8 mouse cellular contexts compared by ENCODE assay signal in genomic region chr1:74816612-74817199, GRCm38 (mm10). TPM values are rescaled to one million over a fixed set of nuclear protein-coding genes. Genes with fewer than 3 reads are reported as not detected.
DNase-seq lines count a peak whose midpoint lies in the region; ATAC-seq lines count a peak whose summit lies in the region.

No protein-coding gene starts in this region.

- ATAC-seq in hindbrain, embryonic 15.5 days (ENCODE audit: low FRiP score, low read depth), result peak; percentile 88

- DNase-seq in R1 (ENCODE audit: low read depth, low spot score), result peak; percentile 95
- peak; percentile 89 to 92 for DNase-seq in cerebellum, postnatal 36 days
- DNase-seq in frontal cortex, postnatal 36 days (ENCODE audit: low spot score in 2 of 2), result peak; percentile 89 to 91
- peak; percentile 84 for DNase-seq in layer of hippocampus, postnatal 36 days
- DNase-seq in lung, postnatal 25 days (ENCODE audit: low spot score), result peak; percentile 92
- peak; percentile 88 for DNase-seq in retina, adult 2 months (ENCODE audit: low read depth, low spot score)
- DNase-seq in thymus, postnatal 25 days, result peak; percentile 91

- peak overlapping the region; percentile 71 for H3K9ac ChIP-seq in hindbrain, embryonic 15.5 days

- 3% methylated on average over 38 of the region's 38 CpGs for WGBS in hindbrain, embryonic 15.5 days

- peaks cover 12% of the 10 kb centered on the region for H3K4me1 ChIP-seq in hindbrain, embryonic 15.5 days (replicated peaks)

- no peaks in the 10 kb centered on the region for H3K27me3 ChIP-seq in hindbrain, embryonic 15.5 days

- H3K36me3 ChIP-seq in hindbrain, embryonic 15.5 days, result no peaks in the 10 kb centered on the region

- H3K4me3 ChIP-seq in hindbrain, embryonic 15.5 days, result peak overlapping the region; percentile 64

- peak overlapping the region; percentile 91 for H3K27ac ChIP-seq in hindbrain, embryonic 15.5 days (replicated peaks)

- peak overlapping the region; percentile 56 for H3K4me2 ChIP-seq in hindbrain, embryonic 15.5 days

- no peaks in the 10 kb centered on the region for H3K9me3 ChIP-seq in hindbrain, embryonic 15.5 days

RNA-seq across cellular contexts. Expression of gene Wnt10a, which starts 25.4 kb away (rescaled TPM):
- polyA plus RNA-seq in hindbrain, embryonic 15.5 days (2015; fragmentation: Nextera tagmentation; extraction: Ambion mirVana), result 0.57 and 0.69 TPM in 2 replicates
- total RNA-seq in layer of hippocampus, postnatal 36 days (2021), result 1 to 10 TPM; 1.8 to 2.6 TPM

RNA-seq across cellular contexts. Expression of gene Cdk5r2, which starts 38.0 kb away (rescaled TPM):
- 11.1 and 12.4 TPM in 2 replicates for polyA plus RNA-seq in hindbrain, embryonic 15.5 days (2015; fragmentation: Nextera tagmentation; extraction: Ambion mirVana)
- total RNA-seq in layer of hippocampus, postnatal 36 days (2021), result 100 to 1,000 TPM; 194 to 207 TPM

RNA-seq across cellular contexts. Expression of gene Wnt6, which starts 45.0 kb away (rescaled TPM):
- polyA plus RNA-seq in hindbrain, embryonic 15.5 days (2015; fragmentation: Nextera tagmentation; extraction: Ambion mirVana), result 4.7 and 7.0 TPM in 2 replicates
- total RNA-seq in layer of hippocampus, postnatal 36 days (2021), result under 1 TPM; 0.30 to 0.81 TPM

Comparison
In these comparisons a context has a peak if more than half of its experiments do, and no peak if none do; other contexts are left out.
1. Peak in every context shown above with its lines: DNase-seq, ATAC-seq, H3K4me3 ChIP-seq and H3K27ac ChIP-seq.